Mouse (Mus musculus): ENCODE measurements around the gene Gpr108.
A peak's percentile ranks its signal among the peaks of the same experiment; 100 is the strongest.

Gene Gpr108

DNA sequence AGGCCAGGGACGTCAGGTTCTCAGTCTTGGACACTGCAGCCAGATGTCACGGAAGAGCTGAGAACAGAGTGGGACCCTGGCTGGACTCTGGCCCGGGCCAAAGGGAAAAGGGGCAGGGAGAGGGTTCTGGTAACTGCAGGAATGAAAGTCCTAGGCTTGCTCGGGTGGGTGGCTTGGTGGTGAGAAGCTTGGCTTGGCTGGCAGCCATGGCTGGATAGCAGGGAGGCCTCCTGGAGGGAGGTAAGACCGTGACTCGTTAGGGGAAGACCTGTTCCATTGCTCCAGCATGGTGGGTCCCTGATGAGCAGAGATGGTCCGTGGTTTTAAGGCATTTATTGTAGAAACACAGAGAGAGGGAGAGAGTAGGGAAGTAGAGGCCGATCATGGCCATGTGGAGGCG lies 23.1 kb upstream of the Gpr108 start:
- DNase-seq (ENCODE audit: low spot score) = no peak

DNA sequence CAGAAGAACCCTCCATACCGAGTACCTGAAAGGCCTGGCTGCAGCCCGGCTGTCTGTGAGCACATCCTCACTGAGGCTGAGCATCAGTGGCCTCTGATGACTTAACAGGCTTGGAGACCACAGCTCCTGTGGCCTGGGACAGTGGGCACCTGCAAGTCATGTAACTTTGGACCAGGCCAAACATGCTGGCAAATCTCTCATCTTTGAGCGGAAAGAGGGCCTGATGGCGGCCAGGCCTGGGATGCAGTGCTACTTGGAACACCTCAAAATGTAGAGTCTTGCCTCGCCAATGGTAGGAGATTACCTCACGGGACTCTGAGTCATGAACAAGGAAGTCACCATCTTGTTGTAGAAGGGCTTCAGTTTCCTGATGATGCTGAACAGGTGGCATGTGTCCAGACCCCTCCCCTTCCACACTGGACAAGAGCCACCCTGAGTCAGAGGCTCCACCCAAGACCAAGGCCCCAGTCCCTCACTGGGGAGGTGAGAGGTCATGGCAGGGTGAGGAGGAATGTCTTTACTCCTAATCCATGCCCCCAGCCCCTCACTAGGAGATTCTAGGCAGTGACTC lies 19.4 kb upstream of the Gpr108 start:
- DNase-seq (ENCODE audit: low spot score) = no peak

DNA sequence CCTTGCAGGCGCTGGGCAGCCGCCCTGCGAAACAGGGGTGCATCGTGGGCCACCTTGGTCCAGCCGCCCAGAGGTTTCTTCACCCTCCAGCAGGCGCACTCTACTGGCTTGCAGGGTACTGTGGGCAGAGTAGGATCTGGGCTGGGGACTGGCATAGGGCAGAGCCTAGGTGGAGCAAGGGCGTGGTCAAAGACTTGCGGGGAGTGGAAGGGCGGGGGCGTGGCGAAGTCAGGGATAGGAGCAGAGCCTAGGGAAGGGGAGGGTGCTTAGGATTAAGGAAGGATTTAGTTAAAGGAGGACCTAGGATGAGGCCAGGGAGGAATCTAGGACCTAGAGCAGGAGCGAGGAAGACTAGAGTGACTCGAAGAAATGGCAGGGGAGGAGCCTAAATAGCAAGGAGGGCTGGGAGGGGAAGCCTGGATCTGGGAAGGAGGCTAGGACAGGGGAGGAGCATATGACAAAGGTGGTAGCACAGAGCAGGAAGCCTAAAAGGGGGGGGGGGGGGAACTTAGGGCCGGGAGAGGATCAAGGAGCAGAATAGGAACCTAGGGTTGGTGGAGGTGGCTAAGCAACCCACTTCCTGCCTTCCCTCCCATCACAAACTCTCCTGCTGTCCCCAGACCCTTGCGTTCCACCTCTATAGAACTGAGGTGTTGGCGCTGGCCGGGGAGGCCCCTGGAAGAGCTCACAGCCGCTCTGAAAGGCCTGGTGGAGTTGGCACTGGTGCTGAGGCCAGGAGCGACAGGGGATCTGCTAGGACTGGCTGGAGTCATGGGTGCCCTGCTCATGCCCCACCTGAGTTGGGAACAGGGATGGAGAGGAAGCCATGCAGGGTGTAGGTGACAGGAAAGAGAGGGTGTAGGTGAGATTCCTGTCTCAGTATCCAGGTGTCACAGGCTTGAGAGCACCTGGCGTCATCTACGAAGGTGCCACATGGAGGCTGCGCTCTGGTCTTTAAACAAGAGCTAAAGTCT lies 17.0 kb upstream of the Gpr108 start:
- DNase-seq (ENCODE audit: low spot score) = no peak

DNA sequence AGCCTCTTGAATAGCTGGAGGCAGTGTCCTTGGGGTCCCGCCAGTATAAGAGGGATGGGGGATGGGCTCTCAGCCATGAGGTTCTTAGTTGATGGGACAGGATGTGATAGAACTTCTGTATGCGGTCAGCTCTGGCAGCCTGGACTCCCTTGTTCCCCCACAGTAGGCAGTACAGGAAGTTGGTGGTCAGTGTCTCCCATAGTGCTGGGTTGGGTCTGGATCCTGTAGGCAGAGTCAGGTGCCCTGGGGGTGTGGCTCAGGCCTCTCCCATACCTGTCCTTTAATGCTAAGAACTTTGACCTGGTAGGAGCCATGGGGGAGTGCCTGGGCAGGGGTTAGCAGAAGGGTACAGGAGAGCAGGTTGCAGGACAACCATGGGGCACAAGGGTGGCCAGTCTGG lies 15.9 kb upstream of the Gpr108 start:
- no peak for DNase-seq (ENCODE audit: low spot score)

DNA sequence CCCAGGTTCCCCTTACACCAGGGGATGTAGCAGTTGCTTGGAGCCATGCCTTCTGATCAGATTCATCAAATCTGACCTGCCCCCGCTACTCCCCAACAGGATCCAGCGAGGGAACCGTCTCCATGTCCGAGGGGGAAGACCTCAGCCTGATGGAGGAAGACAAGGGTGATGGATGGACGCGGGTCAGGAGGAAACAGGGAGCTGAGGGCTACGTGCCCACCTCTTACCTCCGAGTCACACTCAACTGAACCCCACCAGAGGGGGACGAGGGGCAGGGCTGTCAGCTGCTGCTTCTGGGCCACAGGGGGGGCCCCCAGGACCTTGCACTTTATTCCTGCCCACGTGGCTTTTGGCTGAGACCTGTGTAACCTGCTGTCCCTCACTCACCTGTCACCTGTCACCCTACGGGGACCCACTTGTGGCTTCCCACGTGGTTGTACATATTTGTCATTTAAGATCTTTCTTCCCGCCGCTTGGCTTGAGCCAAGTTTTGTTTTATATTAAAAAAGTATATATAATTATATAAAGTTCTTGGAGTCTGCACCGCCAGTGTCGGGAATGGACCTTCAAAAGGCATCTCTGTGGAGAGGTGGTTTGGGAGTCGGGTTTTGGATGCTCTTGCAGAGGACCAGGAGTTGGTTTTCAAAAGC lies 14.8 kb upstream of the Gpr108 start:
- DNase-seq (ENCODE audit: low spot score) = no peak

DNA sequence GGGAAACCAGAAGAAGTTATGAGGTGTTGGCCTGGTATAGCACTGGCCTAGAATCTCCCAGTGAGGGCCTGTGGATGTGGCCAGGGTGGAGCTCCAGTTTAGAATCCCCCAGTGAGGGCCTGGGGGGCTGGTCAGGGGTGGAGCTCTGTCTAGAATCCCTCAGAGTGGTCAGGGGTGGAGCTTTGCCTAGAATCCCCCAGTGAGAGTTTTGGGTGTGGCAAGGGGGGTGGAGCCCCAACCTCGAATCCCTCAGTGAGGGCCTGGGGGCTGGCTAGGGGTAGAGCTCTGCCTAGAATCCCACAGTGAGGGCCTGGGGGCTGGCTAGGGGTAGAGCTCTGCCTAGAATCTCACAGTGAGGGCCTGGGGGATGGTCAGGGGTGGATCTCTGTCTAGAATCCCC lies 13.6 kb upstream of the Gpr108 start:
- DNase-seq (ENCODE audit: low spot score) = no peak

DNA sequence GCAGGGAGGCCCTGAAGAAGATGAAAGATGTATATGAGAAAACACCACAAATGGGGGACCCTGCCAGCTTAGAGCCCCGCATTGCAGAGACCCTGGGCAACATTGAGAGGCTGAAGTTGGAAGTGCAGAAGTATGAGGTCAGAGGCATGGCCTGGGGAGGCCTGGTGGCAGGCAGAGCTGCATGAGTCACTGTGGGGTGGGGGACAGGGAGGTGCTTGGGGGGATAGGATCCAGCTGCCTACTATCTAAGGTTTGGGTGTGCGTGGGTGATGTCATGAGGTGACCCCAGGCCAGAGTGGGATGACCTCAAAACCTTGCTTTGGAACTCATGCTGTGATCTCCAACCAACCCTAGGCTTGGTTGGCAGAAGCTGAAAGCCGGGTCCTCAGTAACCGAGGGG lies 13.0 kb upstream of the Gpr108 start:
- DNase-seq (ENCODE audit: low spot score) = no peak

DNA sequence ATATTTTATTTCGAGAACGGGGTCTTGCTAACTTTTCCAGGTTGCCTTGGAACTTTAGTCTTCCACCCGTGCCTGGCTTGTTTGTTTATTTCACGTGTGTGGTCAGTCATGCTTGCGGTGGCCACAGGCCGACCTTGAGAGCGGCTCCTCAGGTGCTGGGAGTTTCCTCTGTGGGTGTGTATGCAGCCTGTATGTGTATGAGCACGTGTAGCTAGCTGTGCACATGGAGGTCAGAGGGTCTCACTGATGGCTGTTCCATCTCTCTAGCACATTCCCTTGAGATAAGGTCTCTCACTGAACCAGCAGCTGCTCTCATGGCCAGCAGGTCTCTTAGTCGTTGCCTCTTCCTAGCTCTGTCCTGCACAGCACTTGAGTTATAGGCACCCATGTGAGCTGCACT lies 12.1 kb upstream of the Gpr108 start:
- no peak for DNase-seq (ENCODE audit: low spot score)

DNA sequence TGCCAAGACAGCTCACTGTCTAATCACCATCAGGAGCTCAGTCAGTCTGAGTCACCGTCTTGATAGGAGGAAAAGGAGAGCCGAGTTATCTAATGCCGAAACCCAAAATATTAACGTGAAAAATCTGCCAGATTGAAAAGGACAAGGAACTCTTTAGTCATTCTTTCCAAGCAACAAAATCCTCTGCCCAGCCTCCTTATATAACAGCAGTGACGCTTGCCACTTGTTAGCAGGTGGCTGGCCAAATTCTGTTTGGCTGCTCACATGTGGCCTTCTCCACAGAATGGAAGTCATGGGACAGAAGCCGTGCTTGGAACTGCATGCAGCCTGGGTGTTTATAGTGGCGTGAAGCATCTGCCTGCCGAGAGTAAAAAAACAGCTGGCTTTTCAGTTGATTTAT lies 11.5 kb upstream of the Gpr108 start:
- DNase-seq (ENCODE audit: low spot score) = no peak

DNA sequence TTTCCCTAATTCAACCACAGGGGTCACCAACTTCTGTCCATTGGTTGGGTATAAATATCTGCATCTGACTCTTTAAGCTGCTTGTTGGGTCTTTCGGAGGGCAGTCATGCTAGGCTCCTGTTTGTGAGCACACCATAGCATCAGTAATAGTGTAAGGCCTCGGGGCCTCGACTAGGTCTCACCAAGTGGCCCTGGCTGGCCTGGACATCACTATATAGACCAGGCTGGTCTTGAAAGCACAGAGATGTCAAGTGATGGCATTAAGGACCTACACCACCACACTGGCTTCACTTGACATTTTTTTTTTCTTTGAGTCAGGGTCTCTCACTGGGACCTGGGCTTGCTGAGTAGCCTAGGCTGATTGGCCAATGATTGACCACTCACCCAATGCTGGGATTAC lies 9.9 kb upstream of the Gpr108 start:
- DNase-seq (ENCODE audit: low spot score) = no peak

DNA sequence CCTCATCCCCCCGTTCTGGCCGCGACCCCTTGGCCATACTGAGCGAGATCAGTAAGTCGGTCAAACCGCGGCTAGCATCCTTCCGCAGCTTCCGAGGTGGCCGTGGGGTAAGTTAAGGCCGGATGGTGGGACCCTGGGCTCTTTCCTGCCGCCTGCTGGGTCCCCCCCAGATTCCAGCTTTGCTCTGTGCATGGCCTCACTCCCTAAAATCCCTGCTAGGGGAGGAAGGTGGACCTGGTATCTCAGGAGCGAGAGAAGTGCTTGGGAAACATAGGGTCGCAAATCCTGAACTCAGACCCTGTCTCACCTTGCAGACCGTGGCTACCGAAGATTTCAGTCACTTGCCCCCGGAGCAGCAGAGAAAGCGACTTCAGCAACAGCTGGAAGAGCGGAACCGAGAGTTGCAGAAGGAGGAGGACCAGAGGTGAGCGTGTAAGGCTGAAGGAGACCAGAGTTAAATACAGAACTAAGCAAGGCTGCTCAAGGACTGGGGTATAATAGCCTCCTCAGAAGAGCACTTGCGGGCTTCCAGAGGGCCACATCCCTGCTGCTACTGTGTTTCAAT lies 8.8 kb upstream of the Gpr108 start:
- no peak for DNase-seq (ENCODE audit: low spot score)

DNA sequence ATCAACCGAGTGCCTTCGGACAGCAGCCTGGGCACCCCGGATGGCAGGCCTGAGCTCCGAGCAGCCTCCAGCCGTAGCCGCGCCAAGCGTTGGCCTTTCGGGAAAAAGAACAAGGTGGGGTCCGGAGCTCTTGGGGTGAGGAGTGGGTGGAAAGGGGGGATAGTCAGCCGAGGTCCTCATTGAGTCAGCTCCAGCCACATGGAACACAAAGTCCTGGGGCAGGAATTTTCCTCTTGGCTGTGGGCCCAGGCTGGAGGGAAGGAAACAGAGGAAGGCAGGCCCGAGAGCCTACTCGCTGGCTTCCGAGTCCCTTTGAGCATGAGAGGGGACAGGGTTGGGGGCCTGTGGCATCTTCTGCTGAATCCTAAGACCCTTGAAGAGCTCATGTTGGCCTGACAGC lies 7.1 kb upstream of the Gpr108 start:
- no peak for DNase-seq (ENCODE audit: low spot score)

DNA sequence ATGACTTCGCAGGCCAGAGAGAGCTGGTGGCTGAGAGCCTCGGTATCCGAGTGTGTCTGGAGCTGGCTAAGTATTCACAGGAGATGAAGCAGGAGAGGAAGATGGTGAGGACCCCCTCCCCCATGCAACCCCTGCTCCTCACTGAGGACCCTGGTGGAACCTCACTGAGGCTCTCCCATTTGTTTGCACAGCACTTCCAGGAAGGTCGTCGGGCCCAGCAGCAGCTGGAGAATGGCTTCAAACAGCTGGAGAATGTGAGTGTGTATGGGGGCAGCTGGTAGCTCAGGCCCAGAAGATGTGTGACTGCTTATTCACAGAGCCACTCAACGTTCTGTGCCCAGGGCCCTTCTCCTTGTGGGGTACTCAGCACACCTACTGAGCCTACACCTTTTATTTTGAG lies 5.1 kb upstream of the Gpr108 start:
- no peak for DNase-seq (ENCODE audit: low spot score)

DNA sequence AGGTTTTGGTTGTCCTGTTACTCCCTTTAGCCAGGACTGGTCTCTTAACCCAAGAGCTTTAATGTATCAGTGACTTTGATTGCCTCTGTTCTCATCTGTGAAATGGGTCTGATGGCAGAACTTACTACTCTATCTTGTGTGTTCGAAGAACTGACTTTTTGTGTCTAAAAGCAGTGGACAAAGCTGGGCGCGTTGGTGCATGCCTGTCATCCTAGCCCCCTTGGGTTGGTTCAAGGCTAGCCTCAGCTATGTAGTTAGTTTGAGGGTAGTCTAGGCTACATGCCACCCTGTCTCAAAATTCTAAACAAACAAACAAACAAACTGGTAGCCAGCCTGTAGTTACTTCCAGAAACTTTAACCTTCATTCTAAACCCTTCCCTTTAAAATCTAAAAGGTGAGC lies 3.2 kb upstream of the Gpr108 start:
- DNase-seq (ENCODE audit: low spot score) = no peak

DNA sequence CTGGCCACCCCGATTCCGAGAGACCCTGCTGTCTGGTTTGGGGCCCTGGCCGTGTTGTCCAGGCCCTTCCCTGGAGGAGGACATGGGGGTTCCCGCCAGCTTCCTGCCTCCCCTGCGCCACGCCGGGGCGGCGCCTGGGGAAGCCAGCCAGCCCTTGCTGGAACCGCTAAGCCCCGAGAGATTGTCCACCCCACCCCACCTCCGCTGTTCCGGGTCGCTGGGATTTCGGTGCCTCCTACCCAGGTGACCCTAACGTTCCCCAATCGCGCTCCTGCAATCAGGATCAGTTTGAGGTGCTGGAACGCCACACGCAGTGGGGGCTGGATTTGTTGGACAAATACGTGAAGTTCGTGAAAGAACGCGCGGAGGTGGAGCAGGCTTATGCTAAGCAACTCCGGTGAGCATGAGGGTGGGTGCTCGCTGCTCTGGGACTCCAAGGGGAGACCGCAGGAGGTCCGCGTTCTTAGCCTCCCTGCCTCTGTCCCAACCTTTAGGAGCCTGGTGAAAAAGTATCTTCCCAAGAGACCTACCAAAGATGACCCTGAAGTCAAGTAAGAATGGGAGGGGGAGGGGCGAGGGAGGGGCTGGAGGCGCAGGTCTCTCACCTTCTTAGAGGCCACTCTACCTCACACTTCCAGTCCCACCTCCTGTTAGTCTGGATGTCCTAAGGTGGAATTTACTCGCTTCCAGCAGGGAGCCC lies 2.4 kb upstream of the Gpr108 start:
- no peak for DNase-seq (ENCODE audit: low spot score)

DNA sequence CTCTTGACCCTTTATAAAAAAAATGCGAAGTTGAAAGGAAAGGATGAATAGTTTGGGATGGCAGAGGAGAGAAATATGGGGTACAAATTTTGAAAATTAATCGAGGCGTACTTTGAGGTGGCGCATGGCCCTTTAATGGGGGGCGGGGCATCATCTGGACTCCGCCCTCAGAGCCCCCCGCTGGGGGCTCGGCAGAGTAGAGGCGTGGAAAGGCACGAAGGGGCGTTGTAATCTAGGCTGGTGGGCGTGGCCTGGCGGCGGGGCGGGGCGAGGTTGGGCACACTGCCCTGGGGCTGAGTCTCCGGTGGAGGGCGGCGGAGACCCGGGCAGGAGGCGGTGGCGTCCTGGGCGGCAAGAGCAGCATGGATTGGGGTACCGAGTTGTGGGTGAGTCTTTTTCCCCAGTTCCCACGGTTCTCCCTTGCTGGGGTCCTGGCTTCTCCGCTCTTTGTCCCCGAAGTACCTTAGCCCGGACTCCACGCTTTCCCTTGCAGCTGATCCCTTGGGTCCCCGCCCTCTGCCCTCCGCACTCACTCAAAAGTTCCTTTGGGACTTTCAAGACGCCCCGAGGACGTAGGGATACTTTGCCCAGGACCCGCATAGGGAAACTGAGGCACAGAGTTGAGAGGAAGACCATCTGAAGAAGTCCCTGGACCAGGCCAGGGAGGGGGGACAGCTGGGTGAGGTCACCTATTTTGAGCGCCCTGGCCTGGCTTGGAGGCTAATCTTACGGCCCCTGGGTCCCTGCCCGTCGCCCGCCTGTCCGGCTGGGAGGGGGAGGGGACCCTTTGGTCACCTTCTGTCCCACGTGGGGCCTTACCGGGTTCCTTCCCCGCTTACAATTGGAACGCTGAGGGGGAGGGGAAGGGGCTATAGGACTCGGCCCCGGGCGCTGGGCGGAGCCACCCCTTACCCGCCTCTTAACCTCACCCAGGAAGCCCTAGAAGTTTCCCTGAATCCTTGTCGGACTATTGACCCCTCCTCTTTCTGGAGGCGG lies 1.2 kb upstream of the Gpr108 start, which contains the start of gene Trip10:
TSS of gene Trip10 (plus strand) at position 270 of the 996 bp plus-strand sequence.
- DNase-seq (ENCODE audit: low spot score) = peak; percentile 59

DNA sequence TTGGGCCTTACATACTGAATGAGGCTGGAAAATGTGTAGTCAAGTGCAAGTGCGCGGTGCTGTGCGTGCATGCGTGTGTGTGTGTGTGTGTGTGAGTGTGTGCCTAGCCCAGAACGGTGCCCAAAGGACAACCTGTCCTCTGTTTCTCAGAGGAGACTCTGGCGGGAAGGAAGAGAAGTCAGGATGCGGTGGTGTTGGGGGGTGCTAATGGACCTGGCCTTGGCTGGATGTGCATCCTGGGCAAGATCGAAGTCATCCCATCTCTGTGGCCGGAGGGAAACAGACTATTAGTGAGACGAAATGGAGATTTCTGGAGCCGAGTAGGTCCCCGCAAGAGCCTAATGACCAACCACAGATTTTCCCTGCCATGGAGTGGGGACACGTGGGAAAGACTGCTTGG lies 525 bp upstream of the Gpr108 start:
- DNase-seq (ENCODE audit: low spot score) = no peak

DNA sequence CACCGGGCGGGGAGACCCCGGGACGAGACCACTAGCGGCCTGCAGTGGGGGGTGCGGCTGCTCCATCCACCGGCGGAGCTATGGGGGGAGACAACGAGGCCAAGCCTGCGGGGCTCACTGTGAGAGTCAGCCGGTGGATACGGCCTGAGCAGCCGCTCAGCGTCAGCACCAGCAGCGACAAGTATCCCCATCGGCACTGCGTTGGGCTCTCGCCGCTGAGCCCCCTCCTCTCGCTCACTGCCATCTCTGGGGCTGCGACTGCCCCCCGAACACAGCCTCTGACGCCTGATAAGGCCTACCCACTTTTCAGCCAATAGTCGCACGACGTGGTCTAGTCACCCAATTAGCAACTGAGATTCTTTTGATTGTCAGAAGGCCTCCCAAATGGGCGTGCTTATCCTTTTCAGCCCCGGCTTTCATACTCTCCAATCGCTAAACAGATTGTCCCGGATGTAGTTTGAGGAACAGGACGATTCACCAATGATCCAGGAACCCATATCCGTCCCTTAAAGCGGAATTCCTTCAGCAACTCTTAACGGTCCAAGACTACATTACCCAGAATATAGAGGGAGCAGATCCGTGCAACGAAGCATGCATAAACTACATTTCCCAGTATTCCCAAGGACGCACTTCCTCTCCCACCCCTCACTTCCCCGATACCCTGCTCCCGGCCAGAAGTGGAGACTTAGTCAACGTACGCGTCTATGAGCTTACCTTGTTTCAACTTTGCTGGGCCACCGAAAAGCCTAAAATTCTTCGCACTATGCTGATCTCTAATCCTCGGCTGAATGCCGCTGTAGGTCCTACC lies 649 bp downstream of the Gpr108 start:
- DNase-seq (ENCODE audit: low spot score) = peak; percentile 97

DNA sequence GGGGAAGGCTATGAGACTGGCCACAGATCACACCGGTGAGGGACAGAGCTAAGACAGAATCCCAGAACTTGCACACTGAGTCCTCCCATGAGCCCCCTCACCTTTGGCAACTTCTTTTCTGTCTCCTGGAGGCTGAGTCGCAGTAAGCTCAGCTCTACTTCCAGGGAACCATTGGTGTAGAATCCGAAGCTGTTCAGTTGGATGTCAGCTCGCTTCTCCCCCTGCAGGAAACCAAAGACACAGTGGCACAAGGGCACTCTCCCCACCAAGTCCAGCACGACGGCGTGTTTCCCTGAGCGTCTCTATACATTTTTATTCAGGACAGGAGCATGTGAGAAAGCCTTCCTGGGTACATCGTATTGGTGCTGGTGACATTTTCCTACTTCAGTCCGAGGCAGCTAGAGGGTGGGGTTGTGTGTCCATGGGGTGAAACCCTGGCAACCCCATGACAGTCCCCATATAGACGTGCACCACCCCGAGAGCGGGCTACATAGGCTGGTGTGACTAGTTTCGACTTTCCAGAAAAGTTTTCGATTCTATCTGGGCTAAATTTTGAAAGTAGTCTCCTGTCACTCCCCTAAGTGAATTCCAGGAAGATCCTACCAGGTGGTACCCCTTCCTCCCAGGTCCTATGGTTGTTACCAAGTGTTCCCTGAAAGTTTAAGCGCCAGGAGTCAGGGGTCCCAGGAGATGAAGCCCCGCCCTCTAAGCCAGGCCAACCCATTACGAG lies 1.4 kb downstream of the Gpr108 start:
- DNase-seq (ENCODE audit: low spot score) = no peak
